In genomic region chr12:84408819-84409507, GRCm38 (mm10) we compare ENCODE assay signal across 8 mouse cellular contexts. TPM values are rescaled to one million over a fixed set of nuclear protein-coding genes. Genes with fewer than 3 reads are reported as not detected.
DNase-seq lines count a peak whose midpoint lies in the region; ATAC-seq and TF ChIP-seq lines count a peak whose summit lies in the region.

TSS of gene Entpd5 (minus strand) at chr12:84409029.
TSS of gene Bbof1 (plus strand) at chr12:84409071.

- peak within 1 kb of the TSS; percentile 90 for H3K4me3 ChIP-seq in ES-Bruce4 (ENCODE audit: low read depth, low read length)
- peak within 1 kb of the TSS; percentile 75 for H3K4me3 ChIP-seq in forebrain, embryonic 14.5 days (ENCODE audit: low read depth, low read length)
- peak within 1 kb of the TSS; percentile 74 for H3K4me3 ChIP-seq in lung, adult 2 months (replicated peaks; ENCODE audit: extremely low read depth, low read depth, low read length)

- H3K27ac ChIP-seq in ES-Bruce4 (ENCODE audit: insufficient read depth, low read length): no peak within 1 kb of the TSS
- H3K27ac ChIP-seq in forebrain, embryonic 14.5 days (ENCODE audit: low read depth, low read length): peak within 1 kb of the TSS; percentile 71

- peak; percentile 91 for DNase-seq in forebrain, embryonic 14.5 days (ENCODE audit: low spot score)
- peak; percentile 79 for DNase-seq in heart, postnatal 25 days (ENCODE audit: low spot score)
- DNase-seq in layer of hippocampus, adult 18-20 months (ENCODE audit: low spot score in 2 of 2): peak; percentile 88 to 94
- peak; percentile 92 for DNase-seq in lung, adult 2 months
- DNase-seq in thymus, adult 18-20 months: peak; percentile 80

- whole genome bisulfite sequencing in forebrain, embryonic 14.5 days: 1% methylated on average over 63 of the region's 63 CpGs
- 2% methylated on average over 63 of the region's 63 CpGs for WGBS in lung, adult 2 months

- TF ChIP-seq EP300 in ES-Bruce4 (IDR thresholded peaks at IDR 0.05; ENCODE audit: insufficient read depth, low read depth, low read length): no peak

- peak within 1 kb of the TSS; percentile 93 for H3K4me2 ChIP-seq in forebrain, embryonic 14.5 days (ENCODE audit: low read length)

- ATAC-seq in cerebellum, adult (ENCODE audit: insufficient number of reproducible peaks, low FRiP score, low TSS enrichment): peak; percentile 92
- peak; percentile 95 for ATAC-seq in forebrain, embryonic 14.5 days
- ATAC-seq in neutrophil, adult 5-6 weeks (ENCODE audit: extremely low read depth, insufficient number of reproducible peaks, low FRiP score, poor library complexity, severe bottlenecking): peak; percentile 77

- H3K4me1 ChIP-seq in ES-Bruce4 (ENCODE audit: control insufficient read depth, insufficient read depth, low read length): no peaks in the 10 kb centered on the region
- no peaks in the 10 kb centered on the region for H3K4me1 ChIP-seq in forebrain, embryonic 14.5 days (ENCODE audit: control insufficient read depth, insufficient read depth, low read length)
- H3K4me1 ChIP-seq in lung, adult 2 months (ENCODE audit: control insufficient read depth, insufficient read depth, low read length): peaks cover 5% of the 10 kb centered on the region

- no peaks in the 10 kb centered on the region for H3K9me3 ChIP-seq in ES-Bruce4 (replicated peaks; ENCODE audit: control insufficient read depth, insufficient read depth, low read length, poor library complexity, severe bottlenecking)
- no peaks in the 10 kb centered on the region for H3K9me3 ChIP-seq in forebrain, embryonic 14.5 days (replicated peaks; ENCODE audit: control insufficient read depth, low read length)

- peak within 1 kb of the TSS; percentile 85 for H3K9ac ChIP-seq in ES-Bruce4 (ENCODE audit: low read depth, poor library complexity, severe bottlenecking)
- H3K9ac ChIP-seq in forebrain, embryonic 14.5 days (ENCODE audit: low read length): peak within 1 kb of the TSS; percentile 83

- no peaks in the 10 kb centered on the region for H3K27me3 ChIP-seq in ES-Bruce4 (ENCODE audit: control insufficient read depth, insufficient read depth, low read length, poor library complexity, severe bottlenecking)
- no peaks in the 10 kb centered on the region for H3K27me3 ChIP-seq in forebrain, embryonic 14.5 days (replicated peaks; ENCODE audit: control insufficient read depth, insufficient read depth, low read length)

- no peak for TF ChIP-seq POLR2A in ES-Bruce4 (IDR thresholded peaks at IDR 0.05; ENCODE audit: insufficient read depth, low read length)
- peak; percentile 50; the same call in 1 of the 2 replicates for TF ChIP-seq POLR2A in lung, adult 2 months (IDR thresholded peaks at IDR 0.05; ENCODE audit: borderline replicate concordance, extremely low read depth, low read depth, low read length)

- no peaks in the 10 kb centered on the region for H3K36me3 ChIP-seq in ES-Bruce4 (ENCODE audit: control insufficient read depth, insufficient read depth, low read length, poor library complexity, severe bottlenecking)
- H3K36me3 ChIP-seq in forebrain, embryonic 14.5 days (ENCODE audit: control insufficient read depth, insufficient read depth, low read length): no peaks in the 10 kb centered on the region

- intact Hi-C loops in heart, postnatal 25 days (cut with DNase I): no loop called here

- TF ChIP-seq CTCF in ES-Bruce4 (IDR thresholded peaks at IDR 0.05; ENCODE audit: low read depth, low read length): no peak
- no peak for TF ChIP-seq CTCF in lung, adult 2 months (IDR thresholded peaks at IDR 0.05; ENCODE audit: insufficient read depth, low read length)

RNA-seq across cellular contexts. Expression of gene Entpd5, which starts in this region (rescaled TPM):
- 5.3 and 8.0 TPM in 2 replicates for polyA plus RNA-seq in ES-Bruce4 (2011; ENCODE audit: insufficient read depth, insufficient read length, low read depth, missing spikeins)
- polyA plus RNA-seq in forebrain, embryonic 14.5 days (2014; fragmentation: Nextera tagmentation; extraction: Ambion mirVana): 8.0 and 8.5 TPM in 2 replicates
- 10 to 100 TPM; 58.1 to 59.2 TPM for total RNA-seq in heart, postnatal 25 days (2021)
- total RNA-seq in layer of hippocampus, adult 18-20 months (2021): 10 to 100 TPM; 21.5 to 26.1 TPM
- 5.5 and 11.5 TPM in 2 replicates for polyA plus RNA-seq in lung, adult 2 months (2012; rRNA removed)
- total RNA-seq in neutrophil, adult 5-6 weeks (2017): 27.3 and 27.8 TPM in 2 replicates

RNA-seq across cellular contexts. Expression of gene Bbof1, which starts in this region (rescaled TPM):
- 1.1 and 1.8 TPM in 2 replicates for polyA plus RNA-seq in ES-Bruce4 (2011; ENCODE audit: insufficient read depth, insufficient read length, low read depth, missing spikeins)
- polyA plus RNA-seq in forebrain, embryonic 14.5 days (2014; fragmentation: Nextera tagmentation; extraction: Ambion mirVana): 0.94 and 3.3 TPM in 2 replicates
- total RNA-seq in heart, postnatal 25 days (2021): 1 to 10 TPM; 1.3 to 3.0 TPM
- 10 to 100 TPM in 1 of 2 experiments, 1 to 10 TPM in 1; 8.4 to 10.1 TPM for total RNA-seq in layer of hippocampus, adult 18-20 months (2021)
- 0.54 and 0.73 TPM in 2 replicates for polyA plus RNA-seq in lung, adult 2 months (2012; rRNA removed)
- 1.6 and 2.3 TPM in 2 replicates for total RNA-seq in neutrophil, adult 5-6 weeks (2017)
